Mouse (Mus musculus) heart, embryonic 16.5 days (tissue): ENCODE measurements at regions not wholly inside any gene's neighbourhood (a gene's known extent, or its start where the extent isn't known, plus 50 kb on each side); places are given as distances from the start of the nearest gene placed in this dataset.

Experiments used
- ATAC-seq: fragments of 200-750 bp; cut with Nextera tagmentation; replicated peaks from 2 replicates; pipeline ENCODE4 v1.8.0; 2017; ENCODE audit warnings: moderate number of reproducible peaks; ENCODE audit not compliant: insufficient read depth, low FRiP score; ENCODE audit errors: extremely low read depth
- H3K27ac ChIP-seq: fragments of 300-500 bp; sonication (generic); 2 replicates; pipeline ENCODE4 v1.5.1; 2014; ENCODE audit warnings: mild to moderate bottlenecking, low read length, control low read depth, moderate library complexity
- H3K27me3 ChIP-seq: fragments of 300-500 bp; sonication (generic); 2 replicates; pipeline ENCODE4 v1.6.1; 2014; ENCODE audit warnings: low read length, mixed read lengths; ENCODE audit not compliant: control insufficient read depth, insufficient read depth
- H3K36me3 ChIP-seq: fragments of 300-500 bp; sonication (generic); 2 replicates; pipeline ENCODE4 v1.6.1; 2014; ENCODE audit not compliant: control insufficient read depth, insufficient read depth
- H3K4me1 ChIP-seq: fragments of 300-500 bp; sonication (generic); 2 replicates; pipeline ENCODE4 v1.6.1; 2014; ENCODE audit warnings: low read length, mixed read lengths; ENCODE audit not compliant: control insufficient read depth, insufficient read depth
- H3K4me2 ChIP-seq: fragments of 300-500 bp; sonication (generic); 2 replicates; pipeline ENCODE4 v1.6.1; 2014; ENCODE audit warnings: low read depth, mild to moderate bottlenecking, control low read depth, low read length
- H3K4me3 ChIP-seq: fragments of 300-500 bp; sonication (generic); 2 replicates; pipeline ENCODE4 v1.5.1; 2014; ENCODE audit warnings: mild to moderate bottlenecking, control low read depth, low read length
- H3K9ac ChIP-seq: fragments of 300-500 bp; sonication (generic); 2 replicates; pipeline ENCODE4 v1.6.1; 2014; ENCODE audit warnings: low read length, control low read depth
- H3K9me3 ChIP-seq: fragments of 300-500 bp; sonication (generic); replicated peaks from 2 replicates; pipeline ENCODE4 v1.6.1; 2016; ENCODE audit warnings: low read length; ENCODE audit not compliant: control insufficient read depth
- WGBS: fragments of 180-500 bp; shearing (Covaris S2); extraction: QIAGEN DNeasy Blood & Tissue Kit; methylation state at CpG from one replicate; pipeline ENCODE4 v1.1.7; 2014; 5-methylcytosine and 5-hydroxymethylcytosine counted together

GRCm38 (mm10) chr3:41857446-41857845 lies 115.0 kb downstream of the D3Ertd751e start:
- Histone ChIP-seq H3K4me3 (no peak overlapping the region), H3K4me2 (no peak overlapping the region), H3K9ac (no peak overlapping the region), H3K27me3 (no peaks in the 10 kb centered on the region), H3K4me1 (no peaks in the 10 kb centered on the region), H3K9me3 (no peaks in the 10 kb centered on the region), H3K27ac (no peak overlapping the region), H3K36me3 (no peaks in the 10 kb centered on the region)
- 64% methylated on average over 2 of the region's 2 CpGs for WGBS
- no peak for ATAC-seq

GRCm38 (mm10) chr3:41862674-41863073 lies 120.3 kb downstream of the D3Ertd751e start:
- no peak for ATAC-seq
- Histone ChIP-seq H3K4me2 (no peak overlapping the region), H3K27me3 (no peaks in the 10 kb centered on the region), H3K9me3 (no peaks in the 10 kb centered on the region), H3K27ac (no peak overlapping the region), H3K4me3 (no peak overlapping the region), H3K4me1 (no peaks in the 10 kb centered on the region), H3K9ac (no peak overlapping the region), H3K36me3 (no peaks in the 10 kb centered on the region)

- H3K4me2 ChIP-seq = no peak overlapping the region
- no peaks in the 10 kb centered on the region for H3K9me3 ChIP-seq
- no peak overlapping the region for H3K9ac ChIP-seq
- no peaks in the 10 kb centered on the region for H3K4me1 ChIP-seq
- no peaks in the 10 kb centered on the region for H3K36me3 ChIP-seq
- H3K4me3 ChIP-seq = no peak overlapping the region
- H3K27ac ChIP-seq = no peak overlapping the region
- no peak for ATAC-seq
- WGBS = 77% methylated on average over 6 of the region's 6 CpGs
- no peaks in the 10 kb centered on the region for H3K27me3 ChIP-seq
Measured at GRCm38 (mm10) chr3:41908952-41909351, 166.5 kb downstream of the D3Ertd751e start.

- Histone ChIP-seq H3K27ac (no peak overlapping the region), H3K4me1 (no peaks in the 10 kb centered on the region), H3K4me2 (no peak overlapping the region), H3K27me3 (no peaks in the 10 kb centered on the region), H3K4me3 (no peak overlapping the region), H3K9me3 (no peaks in the 10 kb centered on the region), H3K9ac (no peak overlapping the region), H3K36me3 (no peaks in the 10 kb centered on the region)
- WGBS = 63% methylated on average over 2 of the region's 2 CpGs
- no peak for ATAC-seq
Measured at GRCm38 (mm10) chr3:41913190-41913589, 170.8 kb downstream of the D3Ertd751e start.

- Histone ChIP-seq H3K27ac (no peak overlapping the region), H3K4me2 (no peak overlapping the region), H3K4me1 (peaks cover 8% of the 10 kb centered on the region), H3K9ac (no peak overlapping the region), H3K9me3 (no peaks in the 10 kb centered on the region), H3K27me3 (no peaks in the 10 kb centered on the region), H3K36me3 (no peaks in the 10 kb centered on the region), H3K4me3 (no peak overlapping the region)
- no peak for ATAC-seq
- 57% methylated on average over 4 of the region's 4 CpGs for WGBS
Measured at GRCm38 (mm10) chr3:41939843-41940242, 197.4 kb downstream of the D3Ertd751e start.

- no peak overlapping the region for H3K27ac ChIP-seq
- 14% methylated on average over 6 of the region's 6 CpGs for WGBS
- no peak overlapping the region for H3K4me3 ChIP-seq
- no peak overlapping the region for H3K9ac ChIP-seq
- H3K4me2 ChIP-seq = no peak overlapping the region
- no peaks in the 10 kb centered on the region for H3K9me3 ChIP-seq
- ATAC-seq = peak; percentile 49
- H3K4me1 ChIP-seq = peaks cover 8% of the 10 kb centered on the region
- no peaks in the 10 kb centered on the region for H3K27me3 ChIP-seq
- H3K36me3 ChIP-seq = no peaks in the 10 kb centered on the region
Measured at GRCm38 (mm10) chr3:41942964-41943363, 200.6 kb downstream of the D3Ertd751e start.

- Histone ChIP-seq H3K4me3 (no peak overlapping the region), H3K27ac (no peak overlapping the region), H3K4me2 (no peak overlapping the region), H3K4me1 (no peaks in the 10 kb centered on the region), H3K27me3 (no peaks in the 10 kb centered on the region), H3K9me3 (no peaks in the 10 kb centered on the region), H3K36me3 (no peaks in the 10 kb centered on the region), H3K9ac (no peak overlapping the region)
- WGBS = 82% methylated on average over 2 of the region's 2 CpGs
- ATAC-seq = no peak
Measured at GRCm38 (mm10) chr3:41949404-41949803, 207.0 kb downstream of the D3Ertd751e start.

GRCm38 (mm10) chr3:41957385-41957784 lies 215.0 kb downstream of the D3Ertd751e start:
- Histone ChIP-seq H3K27me3 (no peaks in the 10 kb centered on the region), H3K9ac (no peak overlapping the region), H3K4me1 (no peaks in the 10 kb centered on the region), H3K36me3 (no peaks in the 10 kb centered on the region), H3K9me3 (no peaks in the 10 kb centered on the region), H3K4me2 (no peak overlapping the region), H3K4me3 (no peak overlapping the region), H3K27ac (no peak overlapping the region)
- ATAC-seq = no peak
- 39% methylated on average over 3 of the region's 3 CpGs for WGBS

GRCm38 (mm10) chr3:41960209-41960608 lies 217.8 kb downstream of the D3Ertd751e start:
- WGBS = 81% methylated on average over 2 of the region's 2 CpGs
- no peak overlapping the region for H3K4me3 ChIP-seq
- H3K36me3 ChIP-seq = no peaks in the 10 kb centered on the region
- H3K27me3 ChIP-seq = no peaks in the 10 kb centered on the region
- no peaks in the 10 kb centered on the region for H3K9me3 ChIP-seq
- H3K4me2 ChIP-seq = no peak overlapping the region
- ATAC-seq = no peak
- no peaks in the 10 kb centered on the region for H3K4me1 ChIP-seq
- no peak overlapping the region for H3K9ac ChIP-seq
- H3K27ac ChIP-seq = no peak overlapping the region

- 80% methylated on average over 7 of the region's 7 CpGs for WGBS
- Histone ChIP-seq H3K36me3 (no peaks in the 10 kb centered on the region), H3K4me1 (no peaks in the 10 kb centered on the region), H3K9ac (no peak overlapping the region), H3K27me3 (no peaks in the 10 kb centered on the region), H3K9me3 (no peaks in the 10 kb centered on the region), H3K4me3 (no peak overlapping the region), H3K4me2 (no peak overlapping the region), H3K27ac (no peak overlapping the region)
- no peak for ATAC-seq
Measured at GRCm38 (mm10) chr3:41962923-41963322, 220.5 kb downstream of the D3Ertd751e start.
